Mouse (Mus musculus): ENCODE data around the gene Men1.

GRCm38 (mm10) chr19:6333761-6334595, 801 bp upstream of the Men1 start:
- TF ChIP-seq POLR2A (IDR thresholded peaks at IDR 0.05; ENCODE audit: control insufficient read depth, extremely low read depth, insufficient read depth, low read length, poor library complexity) (no peak), CTCF (IDR thresholded peaks at IDR 0.05; ENCODE audit: borderline replicate concordance, control insufficient read depth, extremely low read depth, insufficient read depth, low read length, poor library complexity) (no peak)

Measured in thymus, adult 2 months (tissue).